Mouse (Mus musculus) lung, embryonic 15.5 days (tissue): ENCODE results near the gene Exoc3l4. TPM values are rescaled to one million over a fixed set of nuclear protein-coding genes. Genes with fewer than 3 reads are reported as not detected.
A peak's percentile ranks its signal among the peaks of the same experiment; 100 is the strongest.

Experiments
- ATAC-seq: fragments of 200-750 bp; cut with Nextera tagmentation; 2 replicates; pipeline ENCODE4 v1.8.0; 2017; ENCODE audit warnings: moderate number of reproducible peaks, borderline replicate concordance; ENCODE audit not compliant: low FRiP score, low TSS enrichment; ENCODE audit errors: extremely low read depth
- H3K27ac ChIP-seq: fragments of 300-500 bp; sonication (generic); 2 replicates; pipeline ENCODE4 v1.5.1; 2015; ENCODE audit warnings: moderate library complexity, mild to moderate bottlenecking, inconsistent platforms
- H3K27me3 ChIP-seq: fragments of 300-500 bp; sonication (generic); 2 replicates; pipeline ENCODE4 v1.6.1; 2015; ENCODE audit warnings: inconsistent platforms
- H3K36me3 ChIP-seq: fragments of 300-500 bp; sonication (generic); 2 replicates; pipeline ENCODE4 v1.6.1; 2015; ENCODE audit warnings: inconsistent platforms
- H3K4me1 ChIP-seq: fragments of 300-500 bp; sonication (generic); 2 replicates; pipeline ENCODE4 v1.6.1; 2015; ENCODE audit warnings: inconsistent platforms
- H3K4me2 ChIP-seq: fragments of 300-500 bp; sonication (generic); 2 replicates; pipeline ENCODE4 v1.6.1; 2015; ENCODE audit warnings: inconsistent platforms, mild to moderate bottlenecking, moderate library complexity
- H3K4me3 ChIP-seq: fragments of 300-500 bp; sonication (generic); 2 replicates; pipeline ENCODE4 v1.5.1; 2015; ENCODE audit warnings: mild to moderate bottlenecking, inconsistent platforms
- H3K9ac ChIP-seq: fragments of 300-500 bp; sonication (generic); 2 replicates; pipeline ENCODE4 v1.6.1; 2015; ENCODE audit warnings: inconsistent platforms
- H3K9me3 ChIP-seq: fragments of 300-500 bp; sonication (generic); 2 replicates; pipeline ENCODE4 v1.6.1; 2016; ENCODE audit warnings: inconsistent platforms
- WGBS: fragments of 180-500 bp; shearing (Covaris S2); methylation state at CpG from one replicate; pipeline ENCODE4 v1.1.7; 2015; 5-methylcytosine and 5-hydroxymethylcytosine counted together
- polyA plus RNA-seq: library from polyadenylated mRNA; unstranded; fragments of >200 nt; fragmentation: Nextera tagmentation; extraction: Ambion mirVana; gene quantifications from 2 replicates; pipeline ENCODE4 v1.2.1, GENCODE M21; 2015

Exoc3l4 gene
- polyA plus RNA-seq, 1 experiment from 2014 or later, result 13.5 TPM

DNA sequence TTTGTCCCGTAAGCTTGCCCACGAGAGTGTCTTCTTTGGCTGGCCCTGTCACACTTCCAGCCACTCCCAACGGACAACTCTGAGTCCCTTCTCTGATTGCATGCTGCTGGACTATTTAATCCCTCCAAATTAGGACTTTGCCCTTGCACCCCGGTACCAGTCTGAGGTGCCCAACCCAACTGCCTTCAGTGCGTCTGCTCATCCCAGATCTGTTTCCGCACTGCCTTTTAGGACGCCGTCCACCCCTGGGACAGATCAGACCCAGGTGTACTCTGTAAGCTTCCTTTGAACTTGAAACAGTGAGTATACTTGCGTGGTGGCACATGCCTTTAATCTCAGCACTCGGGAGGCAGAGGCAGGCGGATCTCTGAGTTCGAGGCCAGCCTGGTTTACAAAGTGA, 38.0 kb upstream of the Exoc3l4 start:
- WGBS, result 70% methylated on average over 12 of the region's 12 CpGs
- no peaks in the 10 kb centered on the region for H3K9me3 ChIP-seq
- H3K9ac ChIP-seq, result no peak overlapping the region
- peak overlapping the region; percentile 88 for H3K4me2 ChIP-seq
- no peaks in the 10 kb centered on the region for H3K36me3 ChIP-seq
- H3K27ac ChIP-seq, result no peak overlapping the region
- peak overlapping the region; percentile 78 for H3K4me3 ChIP-seq
- ATAC-seq, result no peak
- H3K27me3 ChIP-seq, result no peaks in the 10 kb centered on the region
- H3K4me1 ChIP-seq, result peaks cover 30% of the 10 kb centered on the region

DNA sequence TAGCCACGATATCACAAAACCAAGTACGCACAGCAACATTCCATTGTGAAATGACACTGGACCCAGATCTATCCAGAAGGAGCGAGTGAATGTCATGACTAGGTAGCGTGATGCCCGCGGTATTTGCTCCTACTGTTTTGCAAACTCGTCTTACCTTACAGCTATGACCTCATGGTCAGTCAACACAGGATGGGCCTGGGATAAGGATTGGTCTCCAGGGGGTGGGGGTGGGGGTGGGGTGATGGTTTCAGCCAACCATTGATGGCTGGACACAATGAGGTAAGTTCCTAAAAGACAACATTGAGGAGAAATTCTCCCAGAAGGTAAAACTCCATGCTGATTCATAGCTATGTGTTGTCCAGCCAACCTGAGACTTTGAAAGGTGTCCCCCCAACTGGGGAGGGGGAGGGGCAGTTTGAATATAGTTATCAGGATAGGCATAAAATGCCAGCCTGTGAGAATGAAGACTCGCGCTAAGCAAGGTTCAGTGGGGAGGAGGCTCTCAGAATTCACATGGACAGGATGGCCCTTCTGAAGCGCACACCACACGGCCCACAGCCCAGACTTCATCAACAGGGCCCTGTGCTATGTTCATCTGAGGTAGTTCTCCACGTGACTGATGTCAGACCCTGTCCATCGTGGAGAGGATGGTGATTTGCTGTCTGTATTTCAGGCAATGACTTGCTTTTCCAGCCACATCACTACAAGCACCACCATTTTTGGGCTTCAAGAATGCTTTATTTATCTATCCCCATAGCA, 30.8 kb upstream of the Exoc3l4 start:
- H3K9me3 ChIP-seq, result no peaks in the 10 kb centered on the region
- H3K27me3 ChIP-seq, result no peaks in the 10 kb centered on the region
- no peaks in the 10 kb centered on the region for H3K36me3 ChIP-seq
- no peak overlapping the region for H3K4me3 ChIP-seq
- WGBS, result 74% methylated on average over 13 of the region's 13 CpGs
- H3K9ac ChIP-seq, result no peak overlapping the region
- peaks cover 13% of the 10 kb centered on the region for H3K4me1 ChIP-seq
- peak overlapping the region; percentile 48; the same call in 1 of the 2 replicates for H3K27ac ChIP-seq
- H3K4me2 ChIP-seq, result no peak overlapping the region
- no peak; the same call in 1 of the 2 replicates for ATAC-seq

GRCm38 (mm10) chr12:111386642-111387120, 30.1 kb upstream of the Exoc3l4 start:
- Histone ChIP-seq H3K9ac (no peak overlapping the region), H3K27me3 (no peaks in the 10 kb centered on the region), H3K4me2 (0 out of 2 replicates have a peak overlapping the region, but pooled peaks have one; percentile 5), H3K36me3 (no peaks in the 10 kb centered on the region), H3K4me1 (peaks cover 13% of the 10 kb centered on the region), H3K27ac (peak overlapping the region; percentile 48; the same call in 1 of the 2 replicates), H3K9me3 (no peaks in the 10 kb centered on the region), H3K4me3 (no peak overlapping the region)
- 24% methylated on average over 8 of the region's 8 CpGs for WGBS
- peak; percentile 91 for ATAC-seq

DNA sequence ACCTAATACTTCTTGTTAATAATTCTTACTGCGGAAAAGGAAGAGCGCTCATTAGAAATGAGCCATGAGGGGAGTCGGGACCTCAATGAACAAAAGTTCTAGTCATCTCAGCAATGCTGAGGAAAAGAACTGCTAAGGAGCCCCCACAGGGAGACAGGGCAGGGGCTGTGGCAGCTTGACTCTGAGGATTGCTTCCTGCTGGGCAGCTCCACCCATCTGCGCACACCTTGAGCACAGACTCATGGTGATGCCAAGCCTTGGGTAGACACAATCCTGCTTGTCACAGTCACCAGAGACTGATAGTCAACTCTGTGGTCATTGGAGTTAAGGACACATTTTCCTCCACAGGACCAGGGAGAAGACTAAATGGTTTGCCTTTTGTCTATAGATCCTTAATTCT, 29.7 kb upstream of the Exoc3l4 start:
- 0 out of 2 replicates have a peak overlapping the region, but pooled peaks have one; percentile 5 for H3K4me2 ChIP-seq
- H3K4me1 ChIP-seq, result peaks cover 13% of the 10 kb centered on the region
- no peaks in the 10 kb centered on the region for H3K27me3 ChIP-seq
- no peaks in the 10 kb centered on the region for H3K9me3 ChIP-seq
- H3K4me3 ChIP-seq, result no peak overlapping the region
- no peaks in the 10 kb centered on the region for H3K36me3 ChIP-seq
- ATAC-seq, result no peak
- peak overlapping the region; percentile 59; the same call in 1 of the 2 replicates for H3K27ac ChIP-seq
- H3K9ac ChIP-seq, result no peak overlapping the region
- 64% methylated on average over 4 of the region's 4 CpGs for WGBS

DNA sequence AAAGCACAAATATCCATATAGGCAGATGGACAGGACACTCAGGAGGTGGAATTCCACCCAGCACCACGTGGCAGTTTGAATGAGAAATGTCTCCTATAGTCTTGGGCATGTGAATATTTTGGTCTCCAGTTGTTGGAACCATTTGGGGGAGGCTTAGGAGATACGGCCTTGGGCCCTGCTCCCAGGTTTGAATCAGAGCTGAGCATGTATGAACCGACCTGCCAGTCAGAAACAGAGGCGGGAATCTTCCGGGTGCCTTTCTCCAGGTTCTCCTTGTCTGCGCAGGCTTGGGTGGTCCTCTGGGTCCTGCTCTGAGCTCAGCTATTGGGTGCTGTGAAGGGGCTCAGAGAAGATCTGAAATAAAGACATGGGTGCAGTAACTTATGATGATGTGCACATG, 22.8 kb upstream of the Exoc3l4 start:
- H3K4me3 ChIP-seq, result no peak overlapping the region
- peaks cover 4% of the 10 kb centered on the region; the same call in 1 of the 2 replicates for H3K27me3 ChIP-seq
- ATAC-seq, result no peak
- 78% methylated on average over 6 of the region's 6 CpGs for WGBS
- H3K9ac ChIP-seq, result no peak overlapping the region
- H3K4me2 ChIP-seq, result no peak overlapping the region
- no peaks in the 10 kb centered on the region for H3K4me1 ChIP-seq
- H3K36me3 ChIP-seq, result no peaks in the 10 kb centered on the region
- no peaks in the 10 kb centered on the region for H3K9me3 ChIP-seq
- H3K27ac ChIP-seq, result no peak overlapping the region

DNA sequence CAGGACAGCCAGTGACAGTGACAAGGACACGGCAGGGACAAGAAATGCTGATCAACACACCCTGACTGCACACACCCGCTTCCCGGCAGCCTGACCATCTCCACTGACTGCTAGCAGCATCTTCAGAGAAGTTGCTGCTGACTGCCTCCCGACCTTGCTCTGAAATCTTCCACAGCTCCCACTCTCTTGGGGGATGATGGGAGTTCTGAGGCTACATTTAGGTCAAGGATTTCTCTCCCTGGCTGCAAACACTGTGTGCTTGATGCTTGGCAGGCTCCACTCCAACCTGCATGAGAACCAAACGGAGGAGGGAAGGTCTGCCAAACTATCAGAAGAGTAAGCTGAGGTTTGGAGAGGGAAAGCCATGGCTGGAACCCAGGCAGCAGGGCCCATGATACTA, 19.8 kb upstream of the Exoc3l4 start:
- Histone ChIP-seq H3K9ac (no peak overlapping the region), H3K27me3 (peaks cover 14% of the 10 kb centered on the region; the same call in 1 of the 2 replicates), H3K9me3 (no peaks in the 10 kb centered on the region), H3K4me1 (0 out of 2 replicates have a peak, but pooled peaks cover 5% of the 10 kb centered on the region), H3K36me3 (no peaks in the 10 kb centered on the region), H3K4me2 (no peak overlapping the region), H3K4me3 (no peak overlapping the region), H3K27ac (no peak overlapping the region)
- no peak for ATAC-seq
- 47% methylated on average over 5 of the region's 5 CpGs for WGBS

GRCm38 (mm10) chr12:111401454-111402184, 15.2 kb upstream of the Exoc3l4 start:
- Histone ChIP-seq H3K9ac (no peak overlapping the region), H3K4me2 (no peak overlapping the region)

DNA sequence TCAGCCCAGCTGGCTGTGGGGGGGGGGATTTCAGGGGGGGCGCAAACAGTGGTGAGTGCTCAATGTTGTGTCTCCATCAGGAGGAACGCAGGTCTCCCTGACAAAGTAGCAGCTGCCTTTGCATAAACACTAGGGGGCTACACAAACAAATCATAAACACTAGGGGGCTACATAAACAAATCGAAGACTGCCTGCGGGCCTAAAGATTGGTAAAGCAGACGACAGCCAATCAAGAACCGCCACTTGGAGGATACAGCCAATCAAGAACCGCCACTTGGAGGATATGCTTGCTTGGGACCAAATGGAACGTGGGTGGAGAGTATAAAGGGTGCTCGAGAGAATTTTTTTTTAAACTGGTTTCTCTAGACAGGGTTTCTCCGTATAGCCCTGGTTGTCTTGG, 11.9 kb upstream of the Exoc3l4 start:
- no peak overlapping the region for H3K9ac ChIP-seq
- 48% methylated on average over 10 of the region's 10 CpGs for WGBS
- no peak overlapping the region for H3K4me2 ChIP-seq
- H3K4me1 ChIP-seq, result peaks cover 12% of the 10 kb centered on the region
- H3K27ac ChIP-seq, result no peak overlapping the region
- no peak for ATAC-seq
- no peaks in the 10 kb centered on the region for H3K9me3 ChIP-seq
- no peaks in the 10 kb centered on the region for H3K36me3 ChIP-seq
- H3K27me3 ChIP-seq, result peaks cover 48% of the 10 kb centered on the region
- H3K4me3 ChIP-seq, result no peak overlapping the region

More at GRCm38 (mm10) chr12:111401454-111402184, 15.2 kb upstream of the Exoc3l4 start:
- WGBS, result 17% methylated on average over 15 of the region's 15 CpGs
- Histone ChIP-seq H3K4me1 (peaks cover 8% of the 10 kb centered on the region; the same call in 1 of the 2 replicates), H3K27me3 (peaks cover 26% of the 10 kb centered on the region; the same call in 1 of the 2 replicates), H3K4me3 (no peak overlapping the region), H3K27ac (no peak overlapping the region), H3K36me3 (no peaks in the 10 kb centered on the region), H3K9me3 (no peaks in the 10 kb centered on the region)
- peak; percentile 53 for ATAC-seq

GRCm38 (mm10) chr12:111406622-111407021, 10.2 kb upstream of the Exoc3l4 start, which contains the start of gene Lbhd2:
Gene Lbhd2, plus strand, starts transcription at chr12:111406809.
- peaks cover 12% of the 10 kb centered on the region for H3K4me1 ChIP-seq
- H3K4me3 ChIP-seq, result peak within 1 kb of the TSS; percentile 7; the same call in 1 of the 2 replicates
- ATAC-seq, result no peak
- WGBS, result 1% methylated on average over 23 of the region's 24 CpGs
- no peak within 1 kb of the TSS for H3K9ac ChIP-seq
- H3K36me3 ChIP-seq, result no peaks in the 10 kb centered on the region
- H3K27me3 ChIP-seq, result peaks cover 45% of the 10 kb centered on the region
- H3K4me2 ChIP-seq, result peak within 1 kb of the TSS; percentile 43
- H3K27ac ChIP-seq, result no peak within 1 kb of the TSS
- no peaks in the 10 kb centered on the region for H3K9me3 ChIP-seq

DNA sequence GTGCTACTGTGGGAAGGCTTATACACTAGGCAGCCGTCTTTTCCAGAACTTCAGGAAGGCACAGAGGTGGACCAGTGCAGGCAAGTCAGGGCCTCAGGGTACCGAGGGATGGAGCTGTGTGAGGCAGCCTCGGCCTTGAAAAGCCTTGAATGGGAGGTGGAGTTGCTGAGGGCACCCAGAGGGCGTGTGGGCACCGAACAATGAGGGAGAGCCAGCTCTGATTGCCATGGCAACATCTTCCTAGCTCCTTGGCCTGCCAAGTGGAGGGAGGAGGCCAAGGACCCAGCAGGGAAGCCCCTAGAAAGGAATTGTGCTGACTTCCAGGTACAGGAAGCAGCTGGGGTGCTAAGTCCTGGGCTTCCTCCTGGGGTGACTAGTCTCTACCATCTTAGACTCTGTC, 7.2 kb upstream of the Exoc3l4 start:
- Histone ChIP-seq H3K4me1 (peaks cover 26% of the 10 kb centered on the region), H3K36me3 (no peaks in the 10 kb centered on the region), H3K9me3 (no peaks in the 10 kb centered on the region), H3K4me3 (no peak overlapping the region), H3K4me2 (no peak overlapping the region), H3K27ac (no peak overlapping the region), H3K9ac (no peak overlapping the region), H3K27me3 (peaks cover 41% of the 10 kb centered on the region)
- WGBS, result 25% methylated on average over 5 of the region's 5 CpGs
- no peak for ATAC-seq

GRCm38 (mm10) chr12:111411631-111412355, 5.0 kb upstream of the Exoc3l4 start:
- no peak overlapping the region for H3K9ac ChIP-seq
- H3K27me3 ChIP-seq, result peaks cover 28% of the 10 kb centered on the region
- no peak overlapping the region for H3K4me3 ChIP-seq
- peaks cover 27% of the 10 kb centered on the region for H3K4me1 ChIP-seq
- no peak overlapping the region for H3K27ac ChIP-seq
- no peaks in the 10 kb centered on the region for H3K36me3 ChIP-seq
- 69% methylated on average over 8 of the region's 8 CpGs for WGBS
- no peak overlapping the region for H3K4me2 ChIP-seq
- H3K9me3 ChIP-seq, result no peaks in the 10 kb centered on the region
- ATAC-seq, result no peak
